Mouse (Mus musculus): ENCODE results near the gene Kl.

- TF ChIP-seq CTCF (IDR thresholded peaks at IDR 0.05; ENCODE audit: control insufficient read depth, insufficient read depth, insufficient replicate concordance, low read depth, low read length) = no peak
- TF ChIP-seq POLR2A (IDR thresholded peaks at IDR 0.05; ENCODE audit: control insufficient read depth, low read depth, low read length) = no peak
Observed at GRCm38 (mm10) chr5:151026069-151026468, 73.7 kb downstream of the Kl start.
